Mouse (Mus musculus): Measurements from ENCODE around the gene Tdp1.
A peak's percentile ranks its signal among the peaks of the same experiment; 100 is the strongest.

Gene Tdp1

GRCm38 (mm10) chr12:100001246-100001645 is 116.9 kb downstream of the Tdp1 start:
- DNase-seq: no peak

- no peak for DNase-seq
These were observed 117.6 kb downstream of the Tdp1 start for GRCm38 (mm10) chr12:100001910-100002309.

- DNase-seq: peak; percentile 83
These were observed 118.7 kb downstream of the Tdp1 start for GRCm38 (mm10) chr12:100002914-100003587.

Measured in cerebellum, adult 9-10 months (tissue).